Mouse (Mus musculus): ENCODE measurements around the gene Cacna1d.

- TF ChIP-seq CTCF (IDR thresholded peaks at IDR 0.05; ENCODE audit: low read depth) (no peak), EP300 (IDR thresholded peaks at IDR 0.05; ENCODE audit: low read depth) (no peak)
Measured at GRCm38 (mm10) chr14:30015008-30015407, 476.2 kb downstream of the Cacna1d start.

All from liver, postnatal 0 days (tissue).